Mouse (Mus musculus) heart, adult 11 months (tissue): ENCODE measurements around the gene I0C0044D17Rik.
"Not testable (repeated sequence)": the region's sequence is repeated elsewhere in the genome, so short reads cannot be mapped to it uniquely, and the experiment has no call there.

Experiments
- DNase-seq: peaks from one replicate; pipeline ENCODE4 v3.0.0; 2022

The I0C0044D17Rik gene

DNA sequence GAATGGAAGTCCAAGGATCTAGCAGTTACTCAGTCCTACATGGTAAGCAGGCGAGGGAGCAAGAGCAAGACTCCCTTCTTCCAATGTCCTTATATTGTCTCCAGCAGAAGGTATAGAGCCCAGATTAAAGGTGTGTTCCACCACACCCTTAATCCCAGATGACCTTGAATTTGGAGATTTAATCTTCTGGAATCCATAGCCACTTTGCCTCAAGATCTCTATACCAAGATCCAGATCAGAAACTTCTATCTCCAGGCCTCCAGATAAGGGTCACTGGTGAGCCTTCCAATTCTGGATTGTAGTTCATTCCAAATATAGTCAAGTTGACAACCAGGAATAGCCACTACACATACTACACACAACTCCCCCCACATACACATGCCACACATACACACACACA is at the start of gene I0C0044D17Rik:
Gene I0C0044D17Rik (minus strand): TSS at position 101 of the 400 bp plus-strand sequence.
- DNase-seq, result not testable (repeated sequence)

GRCm38 (mm10) chr4:98865386-98866237 is 42.0 kb upstream of the I0C0044D17Rik start:
- peak; percentile 74 for DNase-seq

GRCm38 (mm10) chr4:98864546-98864945 is 40.9 kb upstream of the I0C0044D17Rik start:
- DNase-seq, result peak; percentile 46

- peak; percentile 35 for DNase-seq
These were observed 40.5 kb upstream of the I0C0044D17Rik start for GRCm38 (mm10) chr4:98864094-98864493.

DNA sequence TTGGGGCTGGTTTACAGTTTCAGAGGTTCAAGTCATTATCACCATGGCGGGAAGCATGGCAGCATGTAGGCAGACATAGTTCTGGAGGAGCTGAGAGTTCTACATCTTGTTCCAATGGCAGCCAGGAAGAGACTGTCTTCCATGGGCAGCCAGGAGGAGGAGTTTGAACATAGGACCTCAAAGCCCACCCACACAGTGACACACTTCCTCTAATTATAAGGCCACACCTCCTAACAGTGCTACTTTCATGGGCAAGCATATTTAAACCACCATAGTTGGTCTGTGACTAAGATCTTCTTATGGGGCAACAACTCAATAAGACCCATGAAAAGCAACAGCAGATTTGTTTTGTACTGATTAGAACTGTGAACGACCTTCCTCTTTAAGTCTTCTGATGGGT is 39.8 kb upstream of the I0C0044D17Rik start:
- DNase-seq, result peak; percentile 50

- peak; percentile 4 for DNase-seq
These were observed 34.7 kb upstream of the I0C0044D17Rik start for GRCm38 (mm10) chr4:98858151-98858855.

DNA sequence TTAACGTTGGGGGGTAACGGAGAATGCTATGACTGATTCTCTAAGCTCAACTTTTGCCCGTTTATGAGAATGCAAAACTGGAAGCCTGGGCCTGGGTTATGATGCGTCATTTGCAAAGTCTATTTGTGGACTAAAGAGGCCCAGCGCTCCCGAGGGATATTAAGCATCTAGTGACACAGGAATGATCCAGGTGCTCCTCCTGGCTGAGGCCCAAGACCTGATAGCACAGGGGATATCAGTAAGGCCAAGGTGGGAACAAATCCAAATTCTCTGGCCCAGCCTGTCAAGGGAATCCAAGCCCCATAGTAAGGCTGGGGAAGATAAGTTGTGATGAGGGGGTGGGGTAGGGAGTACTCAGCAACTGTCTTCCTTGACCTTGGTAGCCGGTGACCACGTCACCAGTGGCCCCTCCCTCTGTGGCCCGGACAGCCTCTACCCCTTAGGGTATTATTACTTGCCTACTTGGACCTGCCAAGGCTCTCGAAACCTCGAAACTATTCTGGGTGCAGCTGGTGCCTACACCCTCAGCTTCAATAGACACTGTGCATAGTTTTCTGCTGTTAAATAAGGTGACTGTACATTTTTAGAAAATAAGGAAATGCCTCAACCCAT is 33.5 kb upstream of the I0C0044D17Rik start:
- peak; percentile 78 for DNase-seq

- peak; percentile 82 for DNase-seq
These were observed 30.3 kb upstream of the I0C0044D17Rik start for GRCm38 (mm10) chr4:98853926-98854325.

GRCm38 (mm10) chr4:98850485-98850884 is 26.8 kb upstream of the I0C0044D17Rik start:
- DNase-seq, result peak; percentile 76

- DNase-seq, result peak; percentile 30
These were observed 23.7 kb upstream of the I0C0044D17Rik start for GRCm38 (mm10) chr4:98847120-98847885.

GRCm38 (mm10) chr4:98846396-98846795 is 22.8 kb upstream of the I0C0044D17Rik start:
- peak; percentile 17 for DNase-seq

- DNase-seq, result peak; percentile 61
These were observed 22.1 kb upstream of the I0C0044D17Rik start for GRCm38 (mm10) chr4:98845687-98846125.

- DNase-seq, result no peak
These were observed 21.6 kb upstream of the I0C0044D17Rik start for GRCm38 (mm10) chr4:98845201-98845600.

GRCm38 (mm10) chr4:98843906-98844597 is 20.4 kb upstream of the I0C0044D17Rik start:
- DNase-seq, result peak; percentile 21

- DNase-seq, result peak; percentile 56
These were observed 17.6 kb upstream of the I0C0044D17Rik start for GRCm38 (mm10) chr4:98841251-98841650.

GRCm38 (mm10) chr4:98840526-98840925 is 16.9 kb upstream of the I0C0044D17Rik start:
- peak; percentile 70 for DNase-seq

- peak; percentile 78 for DNase-seq
These were observed 15.3 kb upstream of the I0C0044D17Rik start for GRCm38 (mm10) chr4:98838913-98839312.

DNA sequence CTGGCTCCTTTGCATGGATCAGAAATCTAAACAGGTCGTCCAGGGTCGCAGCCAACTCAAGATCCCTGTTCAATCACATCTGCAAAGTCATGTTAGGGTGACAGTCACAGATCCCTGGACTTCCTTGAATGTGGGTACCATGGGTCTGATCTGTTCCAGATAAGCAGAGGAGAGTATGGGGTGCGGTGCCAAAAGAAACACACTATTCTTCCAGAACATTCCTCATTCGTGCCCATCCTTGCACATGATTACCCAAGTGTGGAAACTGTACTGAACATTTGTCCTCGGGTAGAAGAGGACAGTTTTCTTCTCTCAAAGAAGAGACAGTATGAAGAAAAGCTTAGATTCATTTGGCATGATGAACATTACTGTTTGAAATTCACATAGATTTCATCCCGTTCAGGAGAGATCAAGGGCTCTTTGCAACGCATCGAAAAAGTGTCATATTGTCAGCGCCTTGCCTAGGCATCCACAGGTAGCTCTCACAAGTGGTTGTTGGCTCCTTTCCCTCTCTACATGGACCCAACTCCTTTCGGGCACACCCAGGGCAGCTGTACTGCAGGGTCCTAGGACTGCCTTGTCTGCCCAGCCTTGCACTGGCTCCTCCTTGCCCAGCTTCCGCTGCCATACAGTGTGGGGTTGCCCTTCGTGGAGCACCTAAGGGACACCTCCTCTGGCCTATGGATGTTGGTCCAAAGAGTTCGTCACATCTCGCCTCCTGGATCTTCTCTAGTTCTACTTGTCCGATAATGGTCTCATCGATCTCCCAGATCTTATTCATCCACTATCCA is 14.3 kb upstream of the I0C0044D17Rik start:
- peak; percentile 68 for DNase-seq

DNA sequence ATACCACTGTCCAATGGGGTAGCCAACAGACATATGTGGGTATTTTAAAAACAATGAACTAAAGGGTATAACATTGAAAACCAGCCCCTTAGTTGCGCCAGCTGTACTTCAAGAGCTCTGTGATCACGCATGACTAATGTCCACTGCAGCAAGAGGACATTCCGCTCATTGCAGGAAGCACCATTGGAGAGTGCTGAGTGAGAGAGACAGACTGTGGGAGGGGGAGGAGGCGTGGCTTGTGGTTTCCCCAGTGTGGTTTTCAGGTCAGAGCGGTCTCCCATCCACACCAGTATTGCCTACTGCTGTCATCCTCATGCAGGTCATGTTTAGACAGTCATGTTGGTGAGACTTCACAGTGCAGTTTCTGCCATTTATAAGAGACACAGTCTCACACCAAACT is 12.9 kb upstream of the I0C0044D17Rik start:
- DNase-seq, result peak; percentile 59

GRCm38 (mm10) chr4:98834782-98835181 is 11.1 kb upstream of the I0C0044D17Rik start:
- peak; percentile 72 for DNase-seq

- no peak for DNase-seq
These were observed 8.1 kb upstream of the I0C0044D17Rik start for GRCm38 (mm10) chr4:98831726-98832125.
